Mouse (Mus musculus) CH12F3 (cell line): ENCODE measurements around the gene Thnsl2.

Experiments
- in situ Hi-C: fragments of 300-500 bp; cut with MboI; formaldehyde crosslinking; loops from 2 replicates; pipeline ENCODE4 v1.14.3; 2020; ENCODE audit warnings: low sequenced_read_pairs

Gene Thnsl2

DNA sequence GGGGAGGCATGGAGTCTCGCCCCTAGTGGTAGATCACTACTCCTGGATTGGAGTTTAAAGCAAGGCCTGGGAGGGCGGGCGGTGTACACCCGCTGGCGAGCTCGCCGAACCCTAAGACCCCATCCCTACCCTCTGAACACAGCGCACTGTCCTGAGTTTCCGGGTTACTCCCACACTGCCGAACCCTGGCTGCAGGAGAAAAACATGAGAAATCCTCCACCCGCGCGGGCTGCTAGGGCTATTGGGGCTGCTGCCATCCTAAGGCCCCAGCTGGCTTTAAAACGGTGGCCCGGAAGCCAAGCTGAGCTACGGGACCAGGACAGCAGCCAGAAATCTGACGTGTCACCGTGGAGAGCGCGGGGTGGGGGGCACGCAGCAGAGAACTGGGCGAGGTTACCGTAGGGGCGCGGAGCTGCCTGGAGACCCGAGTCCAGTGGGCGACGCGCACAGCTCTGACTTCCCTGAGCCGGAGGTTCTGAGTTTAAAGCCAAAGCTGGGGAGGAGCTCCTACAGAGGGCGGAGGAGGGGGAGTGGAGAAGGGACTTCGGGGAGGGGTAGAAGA is at the start of gene Thnsl2:
Thnsl2 (minus strand) TSS at position 546 of the 562 bp plus-strand sequence.
- in situ Hi-C loops: no loop called here

DNA sequence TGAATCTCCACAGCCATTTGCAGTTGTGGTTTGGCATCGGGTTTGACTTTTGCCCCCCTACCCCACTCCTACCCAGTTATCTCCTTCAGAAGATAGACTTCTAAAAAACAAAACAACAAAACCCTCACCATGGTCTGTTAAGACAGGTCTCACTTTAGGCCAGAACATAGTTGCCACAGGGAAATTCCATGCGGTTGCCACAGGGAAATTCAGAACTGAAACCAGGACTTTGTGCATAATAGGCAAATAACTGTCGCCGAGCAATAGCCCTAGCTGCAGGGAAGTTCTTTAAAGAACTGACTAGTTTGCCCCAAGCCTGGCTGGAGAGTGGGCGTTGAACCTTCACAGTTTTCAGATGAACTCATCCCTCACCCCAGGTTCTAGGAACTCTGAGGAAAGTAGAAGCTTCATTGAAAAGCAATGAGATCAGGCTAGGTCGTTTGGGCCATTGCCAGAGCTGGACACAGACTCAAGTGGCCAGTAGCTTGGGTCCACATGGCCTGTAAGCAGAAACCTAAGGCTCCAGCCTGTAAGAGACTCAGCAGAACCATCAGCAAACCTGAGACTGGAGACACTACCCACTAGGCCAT is 49.0 kb upstream of the Thnsl2 start:
- in situ Hi-C loops: no loop called here

DNA sequence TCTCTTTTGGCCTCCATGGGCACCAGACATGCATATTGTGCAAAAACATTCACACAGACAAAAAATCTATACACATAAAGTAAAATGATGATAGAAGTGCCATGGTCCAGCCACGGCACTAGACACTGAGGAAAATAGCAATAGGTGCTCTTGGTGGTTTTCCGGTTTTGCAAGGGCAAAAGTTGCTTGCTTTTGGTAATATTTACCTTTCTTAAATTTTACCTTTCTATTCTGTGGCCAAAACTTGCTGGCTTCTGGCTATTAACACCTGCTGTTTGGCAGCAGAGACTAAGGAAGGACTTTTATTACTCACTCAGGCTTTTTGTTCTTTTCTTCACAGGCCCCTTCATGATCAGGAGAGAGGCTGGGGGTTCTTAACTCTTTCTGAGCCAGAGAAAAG is 46.3 kb upstream of the Thnsl2 start:
- in situ Hi-C loops: no loop called here

DNA sequence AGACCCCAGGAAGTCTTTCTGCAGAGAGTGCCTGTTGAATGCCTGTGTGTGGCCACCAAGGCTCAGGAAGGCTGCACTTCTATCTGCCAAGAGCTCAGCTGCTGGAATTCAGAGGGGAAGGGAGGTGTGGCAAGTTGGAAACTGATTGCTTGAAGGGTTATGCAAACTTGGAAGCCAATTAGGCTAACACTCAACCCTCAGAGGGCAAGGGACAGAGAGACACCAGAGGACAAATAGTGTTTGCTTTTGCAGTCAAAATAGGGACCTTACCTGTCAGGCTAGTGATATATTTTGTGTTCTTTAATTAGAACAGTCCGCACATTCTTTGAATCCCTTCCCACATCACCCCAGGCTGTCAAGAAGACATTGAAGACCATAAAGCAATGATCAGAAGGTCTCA is 45.3 kb upstream of the Thnsl2 start:
- in situ Hi-C loops: no loop called here

DNA sequence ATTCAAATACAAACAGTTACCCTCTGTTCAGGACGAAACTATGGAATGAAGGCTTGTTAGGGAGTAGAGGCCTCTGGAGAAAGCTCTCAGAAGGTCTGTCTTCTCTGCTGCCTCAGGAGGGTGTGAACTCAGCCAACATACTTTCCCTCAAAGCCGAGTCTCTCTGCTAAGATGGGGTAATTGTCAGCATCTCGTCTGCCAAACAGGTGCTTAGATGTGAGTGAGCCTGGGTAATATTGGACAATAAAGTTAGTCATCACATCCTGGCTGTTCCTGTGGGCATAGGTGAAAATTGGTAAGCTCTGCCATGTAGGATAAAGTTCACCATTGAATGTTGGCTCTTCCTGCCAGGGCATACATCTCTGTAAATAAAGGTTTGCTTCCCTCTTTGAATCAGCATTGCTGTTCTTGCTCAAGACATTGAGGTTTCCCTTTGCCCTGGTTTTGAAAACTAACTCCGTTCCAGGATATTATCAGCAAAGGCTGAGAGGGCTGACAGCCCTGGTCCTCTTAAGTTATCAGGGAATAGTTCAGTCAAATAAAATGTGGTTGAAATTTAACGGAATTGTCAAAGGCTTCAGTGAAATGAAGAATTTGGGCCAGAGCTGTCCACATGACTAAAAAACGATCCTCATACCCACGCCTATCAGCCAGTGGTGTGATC is 40.8 kb upstream of the Thnsl2 start:
- in situ Hi-C loops: no loop called here

DNA sequence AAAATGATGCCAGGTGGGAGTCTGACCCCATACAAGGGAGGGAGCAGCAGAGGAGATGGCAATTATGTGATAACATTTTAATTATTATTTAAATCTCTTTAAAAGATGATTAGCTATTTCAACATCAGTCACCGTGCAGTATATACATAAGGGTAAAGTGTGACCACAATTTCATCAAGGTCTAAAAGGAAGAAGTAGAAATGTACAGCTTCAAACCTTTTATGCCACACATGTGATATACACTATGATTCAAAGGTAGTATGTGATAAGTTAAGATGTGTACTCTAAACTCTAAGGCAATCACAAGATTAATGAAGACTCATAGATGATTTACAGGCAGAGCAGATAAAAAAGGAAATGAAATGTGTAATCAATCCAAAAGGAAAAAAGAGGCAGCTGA is 36.4 kb upstream of the Thnsl2 start:
- in situ Hi-C loops: no loop called here

DNA sequence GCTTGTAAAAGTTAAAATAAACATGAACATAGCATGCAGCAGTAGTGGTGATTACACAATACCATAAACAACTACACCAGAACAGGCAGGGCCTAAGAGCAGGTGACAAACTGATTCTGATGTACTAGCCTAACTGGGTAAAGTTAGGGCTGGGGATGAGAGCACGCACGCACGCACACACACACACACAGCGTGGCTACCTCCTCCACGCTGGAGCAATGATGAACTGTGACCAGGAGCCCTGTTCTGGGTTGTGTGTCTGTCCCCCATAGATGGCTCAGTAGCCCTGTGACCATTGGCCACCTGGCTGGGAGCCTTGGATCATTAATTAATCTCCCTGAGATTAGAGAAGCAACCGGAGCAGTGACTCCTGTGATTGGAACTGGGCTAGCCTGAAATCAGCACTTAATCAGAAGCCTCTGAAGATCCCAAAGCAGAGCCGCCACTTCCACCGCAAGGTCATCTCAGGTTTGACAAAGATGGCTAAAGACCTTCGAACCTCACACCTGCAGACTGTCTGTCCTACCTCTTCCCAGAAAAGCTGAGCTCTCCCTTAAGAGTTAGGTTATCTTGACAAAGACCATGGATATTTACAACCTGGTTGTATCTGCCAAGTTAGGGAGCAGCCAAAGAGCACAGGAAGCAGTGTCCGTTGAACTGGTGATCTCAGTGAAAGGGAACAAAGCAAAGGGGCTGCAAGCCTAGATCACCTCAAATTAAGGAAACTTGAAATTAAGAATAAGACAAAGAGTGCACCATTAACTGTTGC is 28.8 kb upstream of the Thnsl2 start:
- in situ Hi-C loops: no loop called here

DNA sequence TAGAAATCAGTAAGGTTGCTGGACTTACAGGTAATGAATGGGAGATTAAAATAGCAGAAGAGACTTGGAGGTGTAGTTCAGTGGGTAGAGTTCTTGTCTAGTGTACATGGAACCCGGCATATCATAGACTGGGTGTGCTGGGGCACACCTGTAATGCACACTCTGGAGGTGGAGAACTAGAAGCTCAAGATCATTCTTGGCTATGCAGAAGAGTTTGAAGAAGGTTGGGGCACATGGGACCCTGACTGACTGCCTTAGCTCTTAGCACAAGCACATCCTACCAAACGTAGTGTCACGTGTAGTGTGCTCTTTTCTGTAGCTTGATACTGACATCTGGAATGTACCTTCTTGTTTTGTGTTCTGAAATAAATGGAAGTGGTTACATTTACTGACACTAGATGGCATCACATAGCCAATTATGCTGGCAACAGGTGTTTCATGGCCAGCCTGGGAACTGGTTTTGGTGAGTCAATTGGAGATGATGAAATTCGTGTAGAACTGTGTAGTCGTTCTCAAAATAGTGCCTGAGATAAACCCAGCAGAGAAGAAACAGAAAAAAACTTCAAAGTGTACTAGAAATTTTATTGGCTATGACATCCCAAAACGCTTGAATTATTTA is 22.4 kb upstream of the Thnsl2 start:
- in situ Hi-C loops: no loop called here

DNA sequence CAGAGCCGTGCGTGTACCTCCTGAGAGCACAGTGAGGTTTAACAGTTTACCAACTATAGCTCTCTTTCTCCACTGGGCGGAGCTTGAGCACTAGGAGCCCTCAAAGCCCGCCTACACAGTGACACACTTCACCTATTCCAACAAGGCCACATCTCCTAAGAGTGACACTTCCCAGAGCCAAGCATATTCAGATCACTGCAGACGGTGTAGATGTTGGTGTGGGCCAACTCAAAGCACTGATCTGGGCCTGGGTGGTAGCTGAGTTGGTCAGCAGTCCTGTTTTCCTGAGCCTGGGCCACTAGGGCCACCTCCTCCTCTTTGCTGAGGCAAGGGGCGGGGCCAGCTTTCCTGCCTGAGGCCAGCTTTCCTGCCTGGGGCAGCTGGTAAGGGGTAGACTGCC is 20.2 kb upstream of the Thnsl2 start:
- in situ Hi-C loops: no loop called here

DNA sequence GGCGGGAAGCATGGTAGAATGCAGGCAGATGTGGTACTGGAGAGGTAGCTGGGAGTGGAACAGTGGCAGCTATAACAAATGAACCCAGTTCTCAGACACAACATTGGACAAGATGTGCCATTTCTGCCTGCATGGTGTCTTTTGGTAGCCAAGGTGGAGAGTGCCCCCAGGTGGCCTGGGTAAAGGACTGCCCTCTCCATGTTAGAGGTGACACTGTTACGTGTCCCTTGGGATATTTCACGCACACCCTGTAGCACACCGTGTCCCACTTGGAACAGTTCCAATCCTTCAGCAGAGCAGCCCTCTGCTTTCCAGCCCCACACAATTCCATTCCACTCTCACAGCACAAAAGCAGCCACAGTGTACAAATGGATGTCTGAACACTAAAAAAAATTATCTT is 18.0 kb upstream of the Thnsl2 start:
- in situ Hi-C loops: no loop called here

DNA sequence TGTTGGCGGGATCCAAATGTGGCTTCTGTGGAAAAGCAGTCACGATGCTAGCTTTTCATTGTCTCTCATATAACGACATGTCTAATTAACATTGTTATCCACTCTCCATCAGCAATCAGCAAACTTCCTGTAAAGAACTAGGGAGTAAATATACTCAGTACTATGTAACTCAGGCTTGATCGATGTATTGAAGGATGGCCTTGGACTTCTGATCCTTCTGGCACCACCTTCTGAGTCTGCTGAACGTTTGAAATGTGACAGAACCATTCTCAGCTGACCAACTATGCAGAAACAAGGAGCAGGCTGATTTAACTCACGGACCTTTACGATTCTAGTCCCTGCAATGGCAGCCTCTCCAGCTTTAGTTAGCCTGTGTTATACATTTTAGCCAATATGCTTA is 17.1 kb upstream of the Thnsl2 start:
- in situ Hi-C loops: no loop called here

DNA sequence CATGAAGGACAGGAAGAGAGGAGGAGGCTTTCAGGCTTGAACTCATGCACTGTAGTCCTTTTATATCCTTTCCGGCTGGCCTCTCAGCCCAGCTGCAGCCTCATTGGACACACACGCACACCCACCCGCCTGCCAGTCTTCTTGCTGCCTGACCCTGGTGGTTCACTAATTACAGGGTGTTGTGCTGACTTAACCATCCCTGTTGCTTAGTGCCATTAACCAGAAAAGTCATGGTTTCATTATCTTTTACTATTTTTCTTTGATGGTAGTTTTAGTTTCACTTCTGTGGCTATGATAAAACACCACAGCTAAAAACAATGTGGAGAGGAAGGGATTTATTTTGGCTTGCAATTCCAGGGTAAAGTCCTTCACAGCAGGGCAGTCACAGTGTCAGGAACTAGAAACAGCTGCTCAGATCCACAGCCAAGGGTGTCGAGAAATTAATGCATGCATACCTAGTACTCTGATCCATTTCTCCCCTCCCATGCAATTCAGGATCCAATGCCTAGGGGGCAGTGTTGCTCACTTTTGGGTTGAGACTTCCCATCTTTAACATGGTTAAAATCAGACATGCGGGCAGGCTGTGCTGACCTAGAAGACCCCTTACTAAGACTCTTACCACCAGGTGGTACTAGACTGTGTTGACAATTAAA is 12.6 kb upstream of the Thnsl2 start:
- in situ Hi-C loops: loop anchor here (5.0 to 10.0 kb wide), 2 partner anchors 246 to 648 kb away; no protein-coding TSS in a partner anchor

DNA sequence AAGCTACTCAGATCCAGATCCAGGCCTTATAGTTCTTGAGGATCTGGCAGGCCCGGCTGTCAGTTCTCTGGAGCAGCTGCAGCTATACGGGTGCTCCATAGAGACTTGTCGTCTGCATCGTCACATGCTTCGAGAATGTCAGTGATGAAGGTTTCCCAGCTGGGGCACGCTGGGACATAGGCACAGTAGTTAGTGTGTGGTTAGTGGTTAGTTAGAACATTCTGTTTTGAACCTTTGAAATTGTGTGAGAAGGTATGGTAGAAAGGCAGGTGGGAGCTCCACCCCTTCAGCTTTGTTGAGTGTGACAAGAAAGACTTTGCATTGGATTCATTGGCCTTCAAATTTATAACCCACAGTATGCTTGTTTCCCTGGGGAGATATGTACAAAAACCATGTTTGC is 10.6 kb upstream of the Thnsl2 start:
- in situ Hi-C loops: loop anchor here (5.0 to 10.0 kb wide), 2 partner anchors 247 to 650 kb away; no protein-coding TSS in a partner anchor

DNA sequence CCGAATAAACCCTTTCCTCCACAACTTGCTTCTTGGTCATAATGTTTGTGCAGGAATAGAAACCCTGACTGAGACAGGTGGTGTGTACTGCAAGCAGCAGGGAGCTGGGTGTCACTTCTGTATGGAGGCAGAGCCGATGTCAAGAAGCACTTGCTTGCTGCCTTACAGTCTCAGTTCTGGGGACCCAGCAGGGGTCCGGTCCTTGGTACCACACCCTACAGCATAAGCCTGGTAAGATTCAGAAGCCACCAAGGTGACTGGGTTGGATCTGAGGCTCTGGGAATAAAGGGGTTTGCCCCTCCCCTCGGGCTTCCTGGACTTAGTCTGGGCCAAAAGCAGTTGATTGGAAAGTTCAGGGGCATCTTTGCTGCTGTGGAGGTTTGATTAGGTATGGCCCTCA is 9.2 kb upstream of the Thnsl2 start:
- in situ Hi-C loops: loop anchor here (10.0 kb wide), 1 partner anchor 651 kb away; no protein-coding TSS in a partner anchor

DNA sequence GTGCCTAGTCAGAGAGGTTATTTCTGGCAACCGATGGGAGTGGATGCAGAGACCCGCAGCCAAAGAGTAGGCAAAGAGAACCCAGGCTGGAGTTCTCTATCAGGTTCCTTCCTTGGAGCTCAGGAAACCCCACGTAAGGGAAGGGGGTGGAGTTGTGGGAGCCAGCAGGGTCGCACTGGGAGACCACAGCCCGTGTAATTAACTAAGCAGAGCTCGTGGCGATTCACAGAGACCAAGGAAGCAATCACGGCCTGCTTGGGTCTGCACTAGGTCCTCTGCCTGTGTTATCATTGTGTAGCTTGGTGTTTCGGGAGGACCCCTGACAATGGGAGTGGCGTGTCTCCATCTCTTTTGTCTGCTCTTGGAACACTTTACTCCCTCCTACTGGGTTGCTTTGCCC is 6.9 kb upstream of the Thnsl2 start:
- in situ Hi-C loops: loop anchor here (10.0 kb wide), 1 partner anchor 654 kb away; no protein-coding TSS in a partner anchor

DNA sequence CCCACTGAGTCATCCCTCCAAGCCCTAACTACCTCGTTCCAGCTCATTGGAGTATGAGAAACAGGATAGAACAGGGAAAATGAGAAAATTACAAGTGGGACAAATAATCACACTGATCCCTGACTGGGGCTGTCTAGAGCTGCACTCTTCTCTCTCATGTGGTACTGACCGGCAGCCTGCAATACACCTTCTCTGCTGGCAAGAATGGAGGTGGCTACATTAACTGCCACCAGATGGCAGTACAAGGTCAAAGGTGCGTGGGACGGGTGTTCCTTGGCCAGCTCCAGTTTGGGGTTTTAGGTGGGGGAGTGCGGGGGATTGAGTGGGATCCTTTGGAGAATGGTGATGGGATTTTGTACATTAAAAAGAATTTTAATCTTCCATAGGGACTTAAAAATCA is 5.3 kb upstream of the Thnsl2 start:
- in situ Hi-C loops: no loop called here

DNA sequence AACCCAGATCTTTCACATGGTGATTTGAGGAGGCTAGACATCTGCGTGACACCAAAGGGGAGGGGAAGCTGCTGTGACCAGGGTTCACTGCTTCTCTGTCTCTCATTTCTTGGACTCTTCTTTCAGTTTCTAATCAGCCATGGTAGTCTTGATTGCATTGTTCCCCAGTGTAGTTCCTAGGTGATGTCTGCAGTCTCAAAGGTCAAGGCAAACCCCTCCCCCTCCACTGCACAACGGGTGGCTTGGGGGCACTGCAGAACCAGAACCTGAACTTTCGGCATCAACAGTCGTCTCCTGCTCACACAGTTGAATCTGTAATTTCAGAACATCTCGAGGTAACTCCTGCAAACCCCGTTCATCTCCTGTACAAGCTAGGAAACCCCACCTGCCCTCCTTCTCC is 4.1 kb upstream of the Thnsl2 start:
- in situ Hi-C loops: no loop called here

DNA sequence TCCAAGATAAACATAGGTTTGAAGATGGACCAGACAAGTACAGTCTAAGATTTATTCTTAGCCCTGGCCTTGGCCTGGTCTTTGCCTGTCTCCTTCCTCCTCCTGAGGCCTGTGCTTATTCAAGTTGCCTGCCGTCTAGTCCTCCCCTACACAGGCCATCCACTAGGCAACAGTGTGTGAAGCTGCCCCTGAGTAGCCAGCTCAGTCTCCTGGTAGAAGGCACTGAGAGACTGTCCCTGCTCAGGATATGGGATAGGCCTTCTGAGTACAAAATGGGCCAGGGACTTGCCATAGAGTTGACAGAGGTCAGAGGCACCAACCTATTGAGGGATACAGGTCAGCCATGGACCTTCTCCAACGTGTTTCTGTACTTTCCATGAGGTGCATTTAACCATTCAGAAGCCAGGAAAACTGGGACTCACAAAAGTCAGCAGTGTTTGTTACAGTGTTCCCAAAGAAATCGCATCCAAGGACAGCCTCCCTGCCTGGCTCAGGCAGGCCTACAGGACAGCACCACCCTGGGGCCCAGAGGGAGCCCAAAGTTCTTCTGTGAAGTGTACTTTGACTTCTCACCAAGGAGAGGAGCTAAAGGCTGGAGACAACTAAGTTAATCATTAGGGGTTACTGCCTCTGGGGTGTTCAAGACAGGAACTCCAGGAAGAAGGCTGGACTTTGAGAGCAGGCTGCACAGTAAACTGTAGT is 1.2 kb upstream of the Thnsl2 start:
- in situ Hi-C loops: no loop called here

DNA sequence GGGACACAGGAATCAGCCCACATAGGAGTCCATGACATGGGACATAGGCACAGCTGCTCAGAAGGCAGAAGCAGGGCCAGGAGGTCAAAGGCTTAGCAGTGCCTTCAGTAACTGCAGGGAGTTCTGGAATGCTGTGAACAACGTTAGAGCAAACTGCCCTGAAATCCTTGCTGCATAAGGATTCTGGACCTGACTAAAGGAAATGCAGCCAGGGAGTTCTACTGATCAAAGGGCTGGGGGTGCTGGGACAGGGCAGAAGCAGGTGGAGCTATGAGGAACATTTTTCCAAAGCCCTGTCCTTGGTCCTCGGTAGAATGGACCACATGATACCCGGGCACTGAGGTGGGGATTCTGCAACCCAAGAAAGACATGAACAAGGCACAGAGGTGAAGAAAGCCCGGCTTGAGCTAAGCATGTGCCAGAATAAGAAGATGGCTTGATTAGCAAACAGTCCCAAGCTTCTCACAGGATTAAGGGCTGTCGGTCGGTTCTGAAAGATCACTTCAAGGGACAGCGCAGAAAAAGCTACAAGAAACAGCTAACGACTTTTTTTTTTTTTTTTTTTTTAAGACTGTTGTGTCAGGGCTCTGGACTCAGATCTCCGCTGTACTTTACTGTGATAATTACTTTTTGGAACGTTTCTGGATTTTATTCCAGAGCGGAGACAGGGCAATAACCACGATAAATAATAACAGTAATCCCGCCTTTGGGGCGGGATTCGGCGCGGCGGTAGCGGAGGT is 915 bp downstream of the Thnsl2 start:
- in situ Hi-C loops: no loop called here
